Mouse (Mus musculus): ENCODE measurements around the gene Flvcr2. TPM values are rescaled to one million over a fixed set of nuclear protein-coding genes. Genes with fewer than 3 reads are reported as not detected.

Flvcr2 gene
- polyA plus RNA-seq, 1 experiment: 0.74 TPM

DNA sequence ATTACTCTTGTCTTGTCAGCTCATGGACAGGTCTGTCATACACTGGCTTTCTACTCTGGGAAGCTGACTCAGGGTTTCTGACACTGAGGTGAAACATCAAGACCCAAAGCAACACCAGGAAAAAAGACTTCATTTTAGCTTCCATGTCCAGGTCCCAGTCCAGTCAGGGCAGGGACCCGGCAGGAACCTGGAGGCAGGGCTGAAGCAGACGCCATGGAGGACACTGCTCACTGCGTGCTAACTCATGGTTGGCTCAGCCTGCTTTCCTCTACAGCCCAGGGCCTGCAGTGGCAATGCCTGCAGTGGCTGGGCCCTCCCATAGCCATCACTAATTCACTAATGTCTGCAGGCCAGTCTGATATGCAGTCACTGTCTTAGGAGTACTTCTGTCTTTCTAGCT, 82.5 kb downstream of the Flvcr2 start:
- Histone ChIP-seq H3K4me3 (no peak overlapping the region), H3K27me3 (ENCODE audit: control insufficient read depth, insufficient read depth, insufficient read length) (no peaks in the 10 kb centered on the region), H3K79me2 (ENCODE audit: control insufficient read depth, insufficient read depth) (peaks cover 14% of the 10 kb centered on the region), H3K36me3 (ENCODE audit: control insufficient read depth, insufficient read depth) (peaks cover 15% of the 10 kb centered on the region), H3ac (ENCODE audit: control insufficient read depth, insufficient read length) (no peak overlapping the region), H3K4me2 (ENCODE audit: low read depth) (no peak overlapping the region)
- no peak for TF ChIP-seq POLR2AphosphoS2 (IDR thresholded peaks at IDR 0.05; ENCODE audit: insufficient read length, low read depth)
- no peak for TF ChIP-seq TCF3 (IDR thresholded peaks at IDR 0.05; ENCODE audit: insufficient read length, low read depth)
- no peak for TF ChIP-seq TCF12 (IDR thresholded peaks at IDR 0.05; ENCODE audit: insufficient read depth, poor library complexity, severe bottlenecking)
- TF ChIP-seq CEBPB (IDR thresholded peaks at IDR 0.05; ENCODE audit: insufficient read depth, poor library complexity, severe bottlenecking): no peak
- no peak for TF ChIP-seq MYOG (IDR thresholded peaks at IDR 0.05; ENCODE audit: control insufficient read depth in 1 of 3, insufficient read depth in 1 of 3, insufficient read length in 2 of 3, low read depth in 2 of 3)
- no peak for TF ChIP-seq MAX (IDR thresholded peaks at IDR 0.05; ENCODE audit: low read depth)
- no peak for TF ChIP-seq USF1 (IDR thresholded peaks at IDR 0.05; ENCODE audit: low read depth)
- no peak for TF ChIP-seq SRF (IDR thresholded peaks at IDR 0.05; ENCODE audit: control insufficient read depth, insufficient read length, low read depth)
- no peak for TF ChIP-seq POLR2A (IDR thresholded peaks at IDR 0.05; ENCODE audit: insufficient read length, low read depth)

DNA sequence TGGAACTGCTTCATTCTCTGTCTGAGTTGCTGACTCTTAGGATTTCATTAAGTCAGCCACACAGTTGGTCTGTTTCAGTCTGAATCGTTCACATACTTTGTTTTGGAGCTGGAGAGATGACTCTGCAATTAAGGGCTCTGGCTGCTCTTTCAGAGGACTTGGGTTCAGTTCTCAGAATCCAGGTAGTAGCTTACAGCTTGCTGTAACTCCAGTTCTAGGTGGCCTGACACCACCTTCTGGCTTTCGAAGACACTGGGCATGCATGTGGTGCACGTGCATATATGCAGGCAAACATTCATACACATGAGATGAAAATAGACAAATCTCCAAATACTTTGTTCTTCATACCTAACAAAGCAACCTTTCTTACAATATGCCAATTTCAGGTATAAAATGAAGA, 83.5 kb downstream of the Flvcr2 start:
- Histone ChIP-seq H3ac (ENCODE audit: control insufficient read depth, insufficient read length) (no peak overlapping the region), H3K4me3 (no peak overlapping the region), H3K36me3 (ENCODE audit: control insufficient read depth, insufficient read depth) (peaks cover 15% of the 10 kb centered on the region), H3K79me2 (ENCODE audit: control insufficient read depth, insufficient read depth) (peaks cover 10% of the 10 kb centered on the region), H3K4me2 (ENCODE audit: low read depth) (no peak overlapping the region), H3K27me3 (ENCODE audit: control insufficient read depth, insufficient read depth, insufficient read length) (no peaks in the 10 kb centered on the region)
- TF ChIP-seq POLR2AphosphoS2 (IDR thresholded peaks at IDR 0.05; ENCODE audit: insufficient read length, low read depth): no peak
- TF ChIP-seq REST (IDR thresholded peaks at IDR 0.05; ENCODE audit: insufficient read depth, insufficient read length): no peak
- no peak for TF ChIP-seq MAX (IDR thresholded peaks at IDR 0.05; ENCODE audit: low read depth)
- no peak for TF ChIP-seq TCF3 (IDR thresholded peaks at IDR 0.05; ENCODE audit: insufficient read length, low read depth)

DNA sequence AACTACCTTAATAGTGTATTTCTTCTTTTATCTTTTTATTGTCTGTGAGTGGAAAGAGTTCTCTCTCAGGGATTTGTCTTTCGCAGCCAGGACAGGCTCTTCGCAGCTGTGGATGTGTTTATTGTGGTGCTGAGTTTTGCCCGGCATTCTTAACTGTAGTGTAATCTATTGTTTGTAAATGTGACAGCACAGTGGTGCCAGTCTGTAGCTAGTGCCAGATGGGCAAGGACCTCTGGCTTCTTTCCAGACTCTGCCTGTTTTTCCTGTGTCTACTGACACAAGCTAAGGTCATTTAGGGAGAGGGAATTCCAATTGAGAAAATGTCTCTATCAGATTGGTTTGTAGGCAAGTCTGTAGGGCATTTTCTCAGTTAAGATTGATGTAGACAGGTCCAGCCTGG, 84.4 kb downstream of the Flvcr2 start:
- no peak overlapping the region for H3K4me3 ChIP-seq
- H3K4me2 ChIP-seq (ENCODE audit: low read depth): no peak overlapping the region
- TF ChIP-seq POLR2AphosphoS2 (IDR thresholded peaks at IDR 0.05; ENCODE audit: insufficient read length, low read depth) (no peak), TCF3 (IDR thresholded peaks at IDR 0.05; ENCODE audit: insufficient read length, low read depth) (no peak), MAX (IDR thresholded peaks at IDR 0.05; ENCODE audit: low read depth) (no peak), E2F4 (IDR thresholded peaks at IDR 0.05; ENCODE audit: insufficient read depth) (no peak), USF1 (IDR thresholded peaks at IDR 0.05; ENCODE audit: low read depth) (no peak), TCF12 (IDR thresholded peaks at IDR 0.05; ENCODE audit: insufficient read depth, poor library complexity, severe bottlenecking) (no peak), REST (IDR thresholded peaks at IDR 0.05; ENCODE audit: insufficient read depth, insufficient read length) (no peak), SRF (IDR thresholded peaks at IDR 0.05; ENCODE audit: control insufficient read depth, insufficient read length, low read depth) (no peak), POLR2A (IDR thresholded peaks at IDR 0.05; ENCODE audit: insufficient read length, low read depth) (no peak), MYOG (IDR thresholded peaks at IDR 0.05; ENCODE audit: control insufficient read depth in 1 of 3, insufficient read depth in 1 of 3, insufficient read length in 2 of 3, low read depth in 2 of 3) (no peak)
- peaks cover 5% of the 10 kb centered on the region for H3K79me2 ChIP-seq (ENCODE audit: control insufficient read depth, insufficient read depth)
- peaks cover 15% of the 10 kb centered on the region for H3K36me3 ChIP-seq (ENCODE audit: control insufficient read depth, insufficient read depth)
- no peak overlapping the region for H3ac ChIP-seq (ENCODE audit: control insufficient read depth, insufficient read length)
- H3K27me3 ChIP-seq (ENCODE audit: control insufficient read depth, insufficient read depth, insufficient read length): no peaks in the 10 kb centered on the region

DNA sequence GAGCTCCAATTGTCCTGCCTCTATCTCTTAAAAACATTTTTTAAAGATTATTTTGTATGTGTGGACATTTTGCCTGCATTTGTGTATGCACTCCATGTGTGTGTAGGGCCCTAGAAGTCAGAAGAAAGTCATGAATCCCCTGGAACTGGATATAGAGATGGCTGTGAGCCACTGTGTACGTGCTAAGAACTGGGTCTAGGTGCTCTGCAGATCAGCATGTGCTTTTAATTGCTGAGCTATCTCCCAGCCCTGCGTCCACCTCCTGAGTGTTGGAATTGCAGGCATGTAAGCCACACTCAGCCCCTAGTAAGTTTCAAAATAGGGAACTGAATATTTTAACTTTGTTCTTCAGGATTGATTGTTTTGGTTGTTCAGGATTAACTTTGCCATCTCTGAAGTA, 88.2 kb downstream of the Flvcr2 start:
- Histone ChIP-seq H3K4me2 (ENCODE audit: low read depth) (no peak overlapping the region), H3K4me3 (no peak overlapping the region), H3ac (ENCODE audit: control insufficient read depth, insufficient read length) (no peak overlapping the region), H3K79me2 (ENCODE audit: control insufficient read depth, insufficient read depth) (no peaks in the 10 kb centered on the region), H3K27me3 (ENCODE audit: control insufficient read depth, insufficient read depth, insufficient read length) (no peaks in the 10 kb centered on the region), H3K36me3 (ENCODE audit: control insufficient read depth, insufficient read depth) (peaks cover 8% of the 10 kb centered on the region)
- TF ChIP-seq MAX (IDR thresholded peaks at IDR 0.05; ENCODE audit: low read depth): no peak
- TF ChIP-seq E2F4 (IDR thresholded peaks at IDR 0.05; ENCODE audit: insufficient read depth): no peak
- TF ChIP-seq USF1 (IDR thresholded peaks at IDR 0.05; ENCODE audit: low read depth): no peak
- no peak for TF ChIP-seq POLR2AphosphoS2 (IDR thresholded peaks at IDR 0.05; ENCODE audit: insufficient read length, low read depth)
- no peak for TF ChIP-seq POLR2A (IDR thresholded peaks at IDR 0.05; ENCODE audit: insufficient read length, low read depth)
- no peak for TF ChIP-seq SRF (IDR thresholded peaks at IDR 0.05; ENCODE audit: control insufficient read depth, insufficient read length, low read depth)
- TF ChIP-seq MYOD1 (IDR thresholded peaks at IDR 0.05; ENCODE audit: control insufficient read depth in 1 of 3, insufficient read length in 2 of 3, low read depth in 2 of 3): no peak
- no peak for TF ChIP-seq TCF3 (IDR thresholded peaks at IDR 0.05; ENCODE audit: insufficient read length, low read depth)
- TF ChIP-seq CEBPB (IDR thresholded peaks at IDR 0.05; ENCODE audit: insufficient read depth, poor library complexity, severe bottlenecking): no peak
- TF ChIP-seq REST (IDR thresholded peaks at IDR 0.05; ENCODE audit: insufficient read depth, insufficient read length): no peak

DNA sequence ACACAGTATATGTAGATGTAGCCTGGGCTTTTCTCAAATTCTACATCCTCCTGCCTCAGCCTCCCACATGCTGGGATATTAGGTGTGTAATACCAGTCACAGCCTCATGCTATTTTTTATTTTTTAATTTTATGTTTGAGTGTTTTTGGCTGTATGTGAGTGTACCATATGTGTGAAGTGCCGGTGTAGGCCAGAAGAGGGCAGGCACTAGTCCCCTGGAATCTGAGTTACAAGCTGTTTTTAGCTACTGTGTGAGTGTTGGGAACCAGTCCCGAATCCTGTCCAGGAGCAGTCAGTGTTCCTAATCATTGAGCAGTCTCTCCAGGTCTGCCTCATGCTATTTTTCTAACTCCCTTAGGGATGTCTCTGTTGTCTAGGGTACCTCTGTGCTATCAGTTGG, 91.4 kb downstream of the Flvcr2 start:
- Histone ChIP-seq H3K36me3 (ENCODE audit: control insufficient read depth, insufficient read depth) (no peaks in the 10 kb centered on the region), H3K4me3 (no peak overlapping the region), H3K27me3 (ENCODE audit: control insufficient read depth, insufficient read depth, insufficient read length) (no peaks in the 10 kb centered on the region), H3ac (ENCODE audit: control insufficient read depth, insufficient read length) (no peak overlapping the region), H3K79me2 (ENCODE audit: control insufficient read depth, insufficient read depth) (no peaks in the 10 kb centered on the region), H3K4me2 (ENCODE audit: low read depth) (no peak overlapping the region)
- TF ChIP-seq REST (IDR thresholded peaks at IDR 0.05; ENCODE audit: insufficient read depth, insufficient read length): no peak
- TF ChIP-seq MAX (IDR thresholded peaks at IDR 0.05; ENCODE audit: low read depth): no peak
